Mouse (Mus musculus) hematopoietic stem cell, adult 5-6 weeks (primary cell): ENCODE results near the gene Pdilt. TPM values are rescaled to one million over a fixed set of nuclear protein-coding genes. Genes with fewer than 3 reads are reported as not detected.

ENCODE experiments used
- total RNA-seq: library from RNA; stranded (forward); fragments of 172-1452, 232-1000 nt; gene quantifications from 2 replicates; pipeline ENCODE4 v1.2.3, GENCODE M21; 2017

Gene Pdilt
- total RNA-seq, 1 experiment from 2014 or later: not detected

Other genes starting within 250 kb of the Pdilt start
- gene Gp2, start 64.2 kb downstream of the Pdilt start, total RNA-seq: not detected in 2 replicates
- not detected in 2 replicates for gene Umod, start 44.2 kb downstream of the Pdilt start, total RNA-seq
- not detected in 2 replicates for gene Acsm5, start 4.0 kb downstream of the Pdilt start, total RNA-seq
- gene Acsm2, start 30.9 kb upstream of the Pdilt start, total RNA-seq: not detected in 2 replicates
- not detected in 2 replicates for gene Acsm1, start 83.5 kb upstream of the Pdilt start, total RNA-seq
- gene Acsm4, start 166.5 kb upstream of the Pdilt start, total RNA-seq: not detected in 2 replicates
- 119 and 154 TPM in 2 replicates for gene Thumpd1, start 197.3 kb upstream of the Pdilt start, total RNA-seq
- gene Acsm3, start 237.4 kb upstream of the Pdilt start, total RNA-seq: not detected in 2 replicates